Comparison of ENCODE assay signal across 15 mouse cellular contexts in the genomic region with DNA sequence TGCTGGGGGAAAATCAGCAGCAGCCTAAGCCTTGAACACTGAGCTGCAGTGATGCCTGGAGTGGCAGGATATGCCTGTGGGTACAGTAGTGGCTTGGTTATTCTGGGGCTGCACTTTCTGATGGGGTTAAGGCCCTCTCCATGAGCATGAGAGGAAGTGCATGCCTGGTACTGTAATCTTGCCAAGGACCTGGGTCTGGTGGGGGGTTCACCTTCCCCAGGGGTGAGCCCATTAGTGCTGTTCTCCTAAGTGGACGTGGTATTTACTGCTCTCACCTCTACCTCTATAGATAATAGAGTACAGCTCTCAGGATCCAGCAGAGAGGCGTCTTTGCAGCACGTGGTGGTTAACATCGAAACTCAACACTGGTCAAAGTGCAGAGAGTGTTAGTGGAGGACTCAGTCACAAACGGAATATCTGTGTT. TPM values are rescaled to one million over a fixed set of nuclear protein-coding genes. Genes with fewer than 3 reads are reported as not detected.
A peak's percentile ranks its signal among the peaks of the same experiment; 100 is the strongest.
DNase-seq lines count a peak whose midpoint lies in the region; ATAC-seq lines count a peak whose summit lies in the region.
"Had no signal": no experiment of that assay in that cellular context is flagged by ENCODE, and none has a peak within 500 bp of the region (broad histone marks: within the 10 kb centered on the region; RNA-seq: fewer than 3 reads in every experiment).

No protein-coding gene starts in this region.

- H3K4me1 ChIP-seq in kidney, embryonic 14.5 days (ENCODE audit: control insufficient read depth, insufficient read depth, low read length) = peaks cover 6% of the 10 kb centered on the region; the same call in 1 of the 2 replicates
- peaks cover 13% of the 10 kb centered on the region for H3K4me1 ChIP-seq in intestine, embryonic 16.5 days (ENCODE audit: control insufficient read depth, insufficient read depth, low read length)
- H3K4me1 ChIP-seq in forebrain, embryonic 12.5 days = no peaks in the 10 kb centered on the region
- H3K4me1 ChIP-seq in forebrain, embryonic 15.5 days = no peaks in the 10 kb centered on the region
- H3K4me1 ChIP-seq: limb, embryonic 12.5 days; neural tube, embryonic 13.5 days had no signal

- ATAC-seq in kidney, embryonic 14.5 days (ENCODE audit: low FRiP score, low TSS enrichment) = no peak
- ATAC-seq in CD4-positive, CD25-positive, alpha-beta regulatory T cell, adult 4 months = peak; percentile 86
- peak; percentile 84 for ATAC-seq in intestine, embryonic 16.5 days
- no peak for ATAC-seq in forebrain, embryonic 12.5 days (ENCODE audit: low FRiP score)
- no peak for ATAC-seq in forebrain, embryonic 15.5 days (replicated peaks)
- ATAC-seq: Patski had no signal

- H3K4me3 ChIP-seq in kidney, embryonic 14.5 days (ENCODE audit: low read length) = no peak overlapping the region
- no peak overlapping the region for H3K4me3 ChIP-seq in intestine, embryonic 16.5 days (ENCODE audit: low read length)
- H3K4me3 ChIP-seq in forebrain, embryonic 12.5 days (replicated peaks) = no peak overlapping the region
- no peak overlapping the region for H3K4me3 ChIP-seq in forebrain, embryonic 15.5 days
- H3K4me3 ChIP-seq: gastrocnemius, adult 2 months; limb, embryonic 12.5 days; neural tube, embryonic 13.5 days had no signal

- 62% methylated on average over 5 of the region's 5 CpGs for WGBS in kidney, embryonic 14.5 days
- WGBS in intestine, embryonic 16.5 days = 57% methylated on average over 5 of the region's 5 CpGs
- 80% methylated on average over 5 of the region's 5 CpGs for WGBS in forebrain, embryonic 12.5 days
- WGBS in forebrain, embryonic 15.5 days = 81% methylated on average over 5 of the region's 5 CpGs

- 0 out of 2 replicates have a peak, but pooled peaks cover 2% of the 10 kb centered on the region for H3K9me3 ChIP-seq in kidney, embryonic 14.5 days (ENCODE audit: control insufficient read depth, low read length)
- no peaks in the 10 kb centered on the region; the same call in 1 of the 2 replicates for H3K9me3 ChIP-seq in intestine, embryonic 16.5 days (ENCODE audit: control insufficient read depth, low read length)
- no peaks in the 10 kb centered on the region for H3K9me3 ChIP-seq in forebrain, embryonic 12.5 days
- no peaks in the 10 kb centered on the region for H3K9me3 ChIP-seq in forebrain, embryonic 15.5 days
- H3K9me3 ChIP-seq: limb, embryonic 12.5 days; neural tube, embryonic 13.5 days had no signal

- no peak overlapping the region for H3K9ac ChIP-seq in kidney, embryonic 14.5 days (ENCODE audit: low read depth, low read length)
- peak overlapping the region; percentile 53; the same call in 1 of the 2 replicates for H3K9ac ChIP-seq in intestine, embryonic 16.5 days (ENCODE audit: low read depth, low read length)
- H3K9ac ChIP-seq in forebrain, embryonic 12.5 days = no peak overlapping the region
- no peak overlapping the region for H3K9ac ChIP-seq in forebrain, embryonic 15.5 days (replicated peaks)
- H3K9ac ChIP-seq: limb, embryonic 12.5 days; neural tube, embryonic 13.5 days had no signal

- H3K36me3 ChIP-seq in kidney, embryonic 14.5 days (ENCODE audit: control insufficient read depth, insufficient read depth, low read length) = peaks cover 3% of the 10 kb centered on the region; the same call in 1 of the 2 replicates
- H3K36me3 ChIP-seq in intestine, embryonic 16.5 days (ENCODE audit: control insufficient read depth, insufficient read depth, low read length) = no peaks in the 10 kb centered on the region
- H3K36me3 ChIP-seq in forebrain, embryonic 12.5 days (replicated peaks) = no peaks in the 10 kb centered on the region
- no peaks in the 10 kb centered on the region for H3K36me3 ChIP-seq in forebrain, embryonic 15.5 days
- H3K36me3 ChIP-seq: limb, embryonic 12.5 days; neural tube, embryonic 13.5 days had no signal

- DNase-seq in kidney, postnatal 14 days = no peak
- DNase-seq in natural killer cell, adult 2 months (ENCODE audit: low spot score in 2 of 2) = peak; percentile 21 to 40
- no peak for DNase-seq in frontal cortex, adult 2 months (ENCODE audit: extremely low spot score in 1 of 2, low spot score in 1 of 2)
- DNase-seq: adrenal gland, postnatal 10 days; gastrocnemius, adult 2 months; kidney, adult 11 months; layer of hippocampus, postnatal 36 days had no signal

- H3K27me3 ChIP-seq in kidney, embryonic 14.5 days (ENCODE audit: control insufficient read depth, insufficient read depth, low read length) = no peaks in the 10 kb centered on the region
- no peaks in the 10 kb centered on the region for H3K27me3 ChIP-seq in intestine, embryonic 16.5 days (replicated peaks; ENCODE audit: control insufficient read depth, insufficient read depth, low read length)
- no peaks in the 10 kb centered on the region for H3K27me3 ChIP-seq in forebrain, embryonic 12.5 days
- H3K27me3 ChIP-seq in forebrain, embryonic 15.5 days = no peaks in the 10 kb centered on the region
- H3K27me3 ChIP-seq: limb, embryonic 12.5 days; neural tube, embryonic 13.5 days; Patski had no signal

- no peak overlapping the region for H3K4me2 ChIP-seq in kidney, embryonic 14.5 days (replicated peaks; ENCODE audit: low read depth, low read length)
- peak overlapping the region; percentile 6; the same call in 1 of the 2 replicates for H3K4me2 ChIP-seq in intestine, embryonic 16.5 days (ENCODE audit: low read depth, low read length)
- H3K4me2 ChIP-seq in forebrain, embryonic 12.5 days = no peak overlapping the region
- no peak overlapping the region for H3K4me2 ChIP-seq in forebrain, embryonic 15.5 days (replicated peaks)
- H3K4me2 ChIP-seq: limb, embryonic 12.5 days; neural tube, embryonic 13.5 days had no signal

- H3K27ac ChIP-seq in kidney, embryonic 14.5 days (ENCODE audit: low read depth, low read length) = peak overlapping the region; percentile 93
- H3K27ac ChIP-seq in intestine, embryonic 16.5 days (ENCODE audit: low read length) = peak overlapping the region; percentile 98
- no peak overlapping the region for H3K27ac ChIP-seq in forebrain, embryonic 12.5 days
- H3K27ac ChIP-seq in forebrain, embryonic 15.5 days (replicated peaks) = no peak overlapping the region
- H3K27ac ChIP-seq: gastrocnemius, adult 2 months; limb, embryonic 12.5 days; neural tube, embryonic 13.5 days had no signal

RNA-seq across cellular contexts. Expression of a gene that starts 16.4 kb away (rescaled TPM):
- polyA plus RNA-seq in kidney, embryonic 14.5 days (2014; fragmentation: Nextera tagmentation; extraction: Ambion mirVana) = 60.6 and 68.5 TPM in 2 replicates
- 100 to 1,000 TPM; 104 to 119 TPM for polyA plus RNA-seq in CD4-positive, CD25-positive, alpha-beta regulatory T cell, adult 4 months (2017; shearing (Covaris generic))
- polyA plus RNA-seq in intestine, embryonic 16.5 days (2015; fragmentation: Nextera tagmentation; extraction: Ambion mirVana) = 63.5 and 69.0 TPM in 2 replicates
- polyA plus RNA-seq in forebrain, embryonic 12.5 days (2016; fragmentation: Nextera tagmentation; extraction: Ambion mirVana) = 47.2 and 50.4 TPM in 2 replicates
- 44.9 and 45.2 TPM in 2 replicates for polyA plus RNA-seq in frontal cortex, adult 2 months (2012; rRNA removed)
- polyA plus RNA-seq in forebrain, embryonic 15.5 days (2015; fragmentation: Nextera tagmentation; extraction: Ambion mirVana) = 46.9 and 55.1 TPM in 2 replicates

RNA-seq across cellular contexts. Expression of a gene that starts 16.4 kb away (rescaled TPM):
- 3.1 and 3.2 TPM in 2 replicates for polyA plus RNA-seq in kidney, embryonic 14.5 days (2014; fragmentation: Nextera tagmentation; extraction: Ambion mirVana)
- polyA plus RNA-seq in CD4-positive, CD25-positive, alpha-beta regulatory T cell, adult 4 months (2017; shearing (Covaris generic)) = 10 to 100 TPM; 18.7 to 19.4 TPM
- polyA plus RNA-seq in intestine, embryonic 16.5 days (2015; fragmentation: Nextera tagmentation; extraction: Ambion mirVana) = 20.8 and 21.2 TPM in 2 replicates
- 1.6 and 1.7 TPM in 2 replicates for polyA plus RNA-seq in forebrain, embryonic 12.5 days (2016; fragmentation: Nextera tagmentation; extraction: Ambion mirVana)
- polyA plus RNA-seq in frontal cortex, adult 2 months (2012; rRNA removed) = 3.1 and 3.6 TPM in 2 replicates
- 1.4 and 2.4 TPM in 2 replicates for polyA plus RNA-seq in forebrain, embryonic 15.5 days (2015; fragmentation: Nextera tagmentation; extraction: Ambion mirVana)

Comparison
In these comparisons a context has a peak if more than half of its experiments do, and no peak if none do; other contexts are left out.
1. ATAC-seq: peak in CD4-positive, CD25-positive, alpha-beta regulatory T cell, adult 4 months (single experiment) and intestine, embryonic 16.5 days (single experiment); none in kidney, embryonic 14.5 days (single experiment), forebrain, embryonic 12.5 days (single experiment) and forebrain, embryonic 15.5 days (single experiment).
2. H3K27ac ChIP-seq: peak in kidney, embryonic 14.5 days (single experiment) and intestine, embryonic 16.5 days (single experiment); none in forebrain, embryonic 12.5 days (single experiment) and forebrain, embryonic 15.5 days (single experiment).
3. DNase-seq: peak in natural killer cell, adult 2 months (2 of 2); none in kidney, postnatal 14 days (single experiment) and frontal cortex, adult 2 months (0 of 2).